Mouse (Mus musculus): ENCODE results near the gene Ggn.
"Not testable (repeated sequence)": the region's sequence is repeated elsewhere in the genome, so short reads cannot be mapped to it uniquely, and the experiment has no call there.

Ggn gene

GRCm38 (mm10) chr7:29212775-29213560, 43.0 kb downstream of the Ggn start:
- not testable (repeated sequence) for DNase-seq (ENCODE audit: extremely low spot score)

- DNase-seq (ENCODE audit: extremely low spot score) = peak; percentile 85
Measured at GRCm38 (mm10) chr7:29213675-29214082, 43.7 kb downstream of the Ggn start, which contains the start of gene Catsperg1. TSS of gene Catsperg1 (minus strand) at chr7:29214035.

- DNase-seq (ENCODE audit: extremely low spot score) = no peak
Measured at GRCm38 (mm10) chr7:29214236-29214635, 44.2 kb downstream of the Ggn start.

GRCm38 (mm10) chr7:29214846-29215245, 44.8 kb downstream of the Ggn start:
- DNase-seq (ENCODE audit: extremely low spot score) = no peak
